Mouse (Mus musculus) lung, embryonic 16.5 days (tissue): ENCODE results near the gene Spata20. TPM values are rescaled to one million over a fixed set of nuclear protein-coding genes. Genes with fewer than 3 reads are reported as not detected.
A peak's percentile ranks its signal among the peaks of the same experiment; 100 is the strongest.

ENCODE experiments used
- ATAC-seq: fragments of 200-750 bp; cut with Nextera tagmentation; 2 replicates; pipeline ENCODE4 v1.8.0; 2017; ENCODE audit warnings: low read depth, mild to moderate bottlenecking, moderate library complexity
- H3K27ac ChIP-seq: fragments of 300-500 bp; sonication (generic); 2 replicates; pipeline ENCODE4 v1.5.1; 2014; ENCODE audit warnings: mild to moderate bottlenecking, control low read depth, low read length
- H3K27me3 ChIP-seq: fragments of 300-500 bp; sonication (generic); 2 replicates; pipeline ENCODE4 v1.6.1; 2014; ENCODE audit warnings: low read depth, low read length, mixed read lengths; ENCODE audit not compliant: control insufficient read depth, insufficient read depth
- H3K36me3 ChIP-seq: fragments of 300-500 bp; sonication (generic); 2 replicates; pipeline ENCODE4 v1.6.1; 2014; ENCODE audit warnings: low read length; ENCODE audit not compliant: control insufficient read depth, insufficient read depth
- H3K4me1 ChIP-seq: fragments of 300-500 bp; sonication (generic); replicated peaks from 2 replicates; pipeline ENCODE4 v1.6.1; 2014; ENCODE audit warnings: low read length, mixed read lengths; ENCODE audit not compliant: control insufficient read depth, insufficient read depth
- H3K4me2 ChIP-seq: fragments of 300-500 bp; sonication (generic); 2 replicates; pipeline ENCODE4 v1.6.1; 2014; ENCODE audit warnings: low read depth, low read length, control low read depth
- H3K4me3 ChIP-seq: fragments of 300-500 bp; sonication (generic); 2 replicates; pipeline ENCODE4 v1.5.1; 2014; ENCODE audit warnings: mild to moderate bottlenecking, low read length, control low read depth
- H3K9ac ChIP-seq: fragments of 300-500 bp; sonication (generic); 2 replicates; pipeline ENCODE4 v1.6.1; 2014; ENCODE audit warnings: low read length, control low read depth
- H3K9me3 ChIP-seq: fragments of 300-500 bp; sonication (generic); 2 replicates; pipeline ENCODE4 v1.6.1; 2016; ENCODE audit warnings: low read length; ENCODE audit not compliant: control insufficient read depth
- WGBS: fragments of 180-500 bp; shearing (Covaris S2); extraction: QIAGEN DNeasy Blood & Tissue Kit; methylation state at CpG from one replicate; pipeline ENCODE4 v1.1.7; 2014; 5-methylcytosine and 5-hydroxymethylcytosine counted together
- polyA plus RNA-seq: library from polyadenylated mRNA; unstranded; fragments of >200 nt; fragmentation: Nextera tagmentation; extraction: Ambion mirVana; gene quantifications from 2 replicates; pipeline ENCODE4 v1.2.1, GENCODE M21; 2015

Gene Spata20
- polyA plus RNA-seq, 1 experiment from 2014 or later = 0.08 TPM

- H3K36me3 ChIP-seq = no peaks in the 10 kb centered on the region
- no peaks in the 10 kb centered on the region for H3K9me3 ChIP-seq
- no peak overlapping the region for H3K27ac ChIP-seq
- WGBS = 42% methylated on average over 3 of the region's 3 CpGs
- no peak overlapping the region for H3K4me2 ChIP-seq
- H3K4me3 ChIP-seq = no peak overlapping the region
- H3K9ac ChIP-seq = no peak overlapping the region
- ATAC-seq = no peak
- peaks cover 22% of the 10 kb centered on the region for H3K4me1 ChIP-seq
- H3K27me3 ChIP-seq = no peaks in the 10 kb centered on the region
These were observed 39.0 kb downstream of the Spata20 start for GRCm38 (mm10) chr11:94447017-94447416.

DNA sequence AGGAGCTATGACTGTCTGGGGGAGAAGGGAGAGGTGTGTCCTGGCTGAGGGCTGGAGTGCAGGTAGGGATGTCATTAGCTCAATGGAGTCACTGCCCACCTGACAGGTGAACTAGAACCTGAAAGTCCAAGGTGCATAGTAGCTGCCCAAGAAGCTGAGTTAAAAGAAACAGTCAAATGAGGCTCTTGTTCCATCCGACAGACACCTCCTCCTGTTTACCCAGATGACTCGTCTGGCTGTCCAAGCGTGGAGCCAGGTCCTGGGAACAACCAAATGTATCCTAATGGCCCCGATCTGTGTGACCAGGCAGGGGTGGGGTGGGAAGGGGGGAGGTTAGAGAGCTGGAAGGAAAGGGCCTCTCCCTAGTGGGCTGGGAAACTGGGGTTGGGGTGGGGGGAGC, 40.7 kb downstream of the Spata20 start:
- no peak for ATAC-seq
- no peaks in the 10 kb centered on the region for H3K9me3 ChIP-seq
- H3K36me3 ChIP-seq = no peaks in the 10 kb centered on the region
- H3K27me3 ChIP-seq = no peaks in the 10 kb centered on the region
- no peak overlapping the region for H3K9ac ChIP-seq
- no peak overlapping the region for H3K27ac ChIP-seq
- H3K4me1 ChIP-seq = peaks cover 8% of the 10 kb centered on the region
- WGBS = 34% methylated on average over 4 of the region's 4 CpGs
- H3K4me3 ChIP-seq = no peak overlapping the region
- H3K4me2 ChIP-seq = no peak overlapping the region

- 63% methylated on average over 5 of the region's 5 CpGs for WGBS
- Histone ChIP-seq H3K9me3 (no peaks in the 10 kb centered on the region), H3K36me3 (no peaks in the 10 kb centered on the region), H3K4me1 (peaks cover 4% of the 10 kb centered on the region), H3K4me2 (no peak overlapping the region), H3K27me3 (no peaks in the 10 kb centered on the region), H3K9ac (no peak overlapping the region), H3K27ac (no peak overlapping the region), H3K4me3 (no peak overlapping the region)
- ATAC-seq = no peak
These were observed 41.1 kb downstream of the Spata20 start for GRCm38 (mm10) chr11:94444829-94445228.

DNA sequence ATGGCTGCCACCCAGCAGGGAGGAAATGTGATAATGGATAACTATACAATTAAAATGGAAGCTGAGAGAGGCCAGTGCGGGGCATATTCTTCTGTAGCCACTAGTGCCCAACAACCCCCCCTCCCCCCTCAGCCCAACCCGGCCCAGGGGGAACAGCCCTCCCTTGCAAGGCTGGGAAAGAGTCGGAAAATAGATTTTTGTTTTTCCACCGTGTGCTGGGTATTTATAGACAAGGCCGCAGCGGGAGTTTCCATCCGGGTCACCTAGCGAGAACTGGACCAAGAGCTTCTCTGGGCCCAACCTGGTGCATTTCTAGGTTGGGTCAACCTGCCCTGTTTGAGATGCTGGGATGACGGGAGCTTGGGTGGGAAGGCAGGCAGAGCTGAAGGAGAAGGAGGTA, 44.2 kb downstream of the Spata20 start:
- Histone ChIP-seq H3K9ac (no peak overlapping the region), H3K27ac (no peak overlapping the region), H3K4me3 (no peak overlapping the region), H3K36me3 (no peaks in the 10 kb centered on the region), H3K4me1 (no peaks in the 10 kb centered on the region), H3K9me3 (no peaks in the 10 kb centered on the region), H3K27me3 (no peaks in the 10 kb centered on the region), H3K4me2 (no peak overlapping the region)
- ATAC-seq = no peak
- WGBS = 67% methylated on average over 9 of the region's 9 CpGs

GRCm38 (mm10) chr11:94441122-94441521, 44.9 kb downstream of the Spata20 start:
- H3K27me3 ChIP-seq = no peaks in the 10 kb centered on the region
- no peaks in the 10 kb centered on the region for H3K9me3 ChIP-seq
- 0 out of 2 replicates have a peak, but pooled peaks have one; percentile 10 for ATAC-seq
- H3K4me3 ChIP-seq = no peak overlapping the region
- H3K4me2 ChIP-seq = no peak overlapping the region
- H3K36me3 ChIP-seq = no peaks in the 10 kb centered on the region
- H3K9ac ChIP-seq = no peak overlapping the region
- no peak overlapping the region for H3K27ac ChIP-seq
- no peaks in the 10 kb centered on the region for H3K4me1 ChIP-seq
- 31% methylated on average over 7 of the region's 7 CpGs for WGBS

DNA sequence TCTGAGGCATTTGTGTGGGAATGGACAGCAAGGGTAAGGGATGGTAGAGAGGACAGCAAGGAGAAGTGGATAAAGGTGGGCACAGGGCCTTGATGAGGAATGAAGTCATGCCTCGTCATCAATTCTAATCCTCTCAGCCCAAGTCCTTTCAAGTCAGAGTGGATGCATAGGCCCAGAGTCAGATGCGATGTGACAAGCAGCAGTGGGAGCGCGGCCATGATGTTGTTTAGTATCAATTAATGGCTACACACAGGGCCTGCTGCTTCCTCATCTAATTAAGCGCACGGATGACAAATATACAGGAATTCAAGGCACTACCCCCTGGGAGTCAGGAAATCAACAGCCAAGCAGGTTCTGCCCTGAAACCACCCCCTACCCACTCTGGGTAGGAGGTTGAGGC, 45.6 kb downstream of the Spata20 start:
- ATAC-seq = no peak
- 88% methylated on average over 6 of the region's 6 CpGs for WGBS

DNA sequence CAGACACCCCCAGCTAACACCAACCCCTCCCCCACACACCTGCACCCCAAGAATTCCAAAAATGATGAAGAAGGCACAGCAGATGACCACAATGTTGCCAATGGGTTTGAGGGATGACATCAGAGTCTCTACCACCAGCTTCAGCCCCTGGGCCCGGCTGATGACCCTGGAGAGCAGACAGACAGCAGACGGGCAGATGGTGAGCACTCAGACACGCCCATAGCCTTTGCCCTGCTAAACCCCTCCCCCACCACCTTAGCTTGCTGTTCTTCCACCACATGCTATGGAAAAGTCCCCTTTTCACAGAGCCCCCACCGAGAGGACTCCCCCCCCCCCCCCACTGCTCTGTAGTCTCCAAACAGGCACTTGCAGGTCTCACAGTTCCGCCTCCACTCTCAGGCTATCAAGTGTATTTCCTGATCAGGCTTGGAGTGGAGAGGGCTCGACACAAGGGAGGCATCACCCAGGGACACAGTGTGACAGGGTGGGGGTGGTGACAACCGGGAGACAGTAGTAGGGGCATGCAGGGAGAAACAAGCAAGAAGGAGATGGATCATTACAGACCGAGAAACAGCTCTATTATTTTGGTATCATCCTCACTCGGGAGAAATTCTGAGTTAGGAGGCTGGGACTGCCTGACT, 56.8 kb downstream of the Spata20 start:
- 20% methylated on average over 9 of the region's 9 CpGs for WGBS
- no peak overlapping the region for H3K4me3 ChIP-seq
- H3K27ac ChIP-seq = peak overlapping the region; percentile 89
- peaks cover 5% of the 10 kb centered on the region; the same call in 1 of the 2 replicates for H3K27me3 ChIP-seq
- H3K4me2 ChIP-seq = no peak overlapping the region
- H3K4me1 ChIP-seq = peaks cover 27% of the 10 kb centered on the region
- H3K9me3 ChIP-seq = no peaks in the 10 kb centered on the region
- no peaks in the 10 kb centered on the region for H3K36me3 ChIP-seq
- peak; percentile 14; the same call in 1 of the 2 replicates for ATAC-seq
- peak overlapping the region; percentile 4; the same call in 1 of the 2 replicates for H3K9ac ChIP-seq

More for the DNA sequence above, 45.6 kb downstream of the Spata20 start:
- no peaks in the 10 kb centered on the region for H3K4me1 ChIP-seq
- no peak overlapping the region for H3K27ac ChIP-seq
- no peaks in the 10 kb centered on the region for H3K27me3 ChIP-seq
- H3K36me3 ChIP-seq = no peaks in the 10 kb centered on the region
- no peaks in the 10 kb centered on the region for H3K9me3 ChIP-seq
- no peak overlapping the region for H3K4me3 ChIP-seq
- no peak overlapping the region for H3K4me2 ChIP-seq
- H3K9ac ChIP-seq = no peak overlapping the region

Other genes with a start within 250 kb of the Spata20 start
- gene Wfikkn2, start 240.2 kb downstream of the Spata20 start, polyA plus RNA-seq = 1.2 and 1.5 TPM in 2 replicates
- 0.33 TPM in 1 of 2 replicates, not detected in the other for gene Gm21885, start 204.3 kb downstream of the Spata20 start, polyA plus RNA-seq
- gene Luc7l3, start 164.2 kb downstream of the Spata20 start, polyA plus RNA-seq = 99.0 and 105 TPM in 2 replicates
- gene Ankrd40, start 158.2 kb downstream of the Spata20 start, polyA plus RNA-seq = 11.5 and 12.2 TPM in 2 replicates
- 4.0 and 5.0 TPM in 2 replicates for gene Abcc3, start 93.2 kb downstream of the Spata20 start, polyA plus RNA-seq
- 6.6 and 7.0 TPM in 2 replicates for gene Cacna1g, start 12.0 kb downstream of the Spata20 start, polyA plus RNA-seq
- 18.5 and 19.2 TPM in 2 replicates for gene Epn3, start 13.8 kb upstream of the Spata20 start, polyA plus RNA-seq
- gene Mycbpap, start 35.6 kb upstream of the Spata20 start, polyA plus RNA-seq = 8.4 and 8.7 TPM in 2 replicates
- 3.4 and 4.2 TPM in 2 replicates for gene Rsad1, start 63.1 kb upstream of the Spata20 start, polyA plus RNA-seq
- 5.8 and 7.6 TPM in 2 replicates for gene Chad, start 78.9 kb upstream of the Spata20 start, polyA plus RNA-seq
- 5.7 and 6.6 TPM in 2 replicates for gene Acsf2, start 115.7 kb upstream of the Spata20 start, polyA plus RNA-seq
- gene Lrrc59, start 143.6 kb upstream of the Spata20 start, polyA plus RNA-seq = 155 and 167 TPM in 2 replicates
- 137 and 140 TPM in 2 replicates for gene Mrpl27, start 167.6 kb upstream of the Spata20 start, polyA plus RNA-seq
- gene Eme1, start 167.8 kb upstream of the Spata20 start, polyA plus RNA-seq = 20.2 and 21.4 TPM in 2 replicates
- gene Xylt2, start 191.3 kb upstream of the Spata20 start, polyA plus RNA-seq = 15.1 and 17.5 TPM in 2 replicates
- 0.82 and 0.95 TPM in 2 replicates for gene Gm11541, start 218.3 kb upstream of the Spata20 start, polyA plus RNA-seq